Mouse (Mus musculus) C2C12 (cell line): ENCODE results near the gene Atg5. TPM values are rescaled to one million over a fixed set of nuclear protein-coding genes. Genes with fewer than 3 reads are reported as not detected.

Experiments used
- H3K27me3 ChIP-seq: one replicate; pipeline ENCODE4 v1.6.1; 2011; ENCODE audit not compliant: control insufficient read depth, insufficient read depth, insufficient read length
- H3K36me3 ChIP-seq: one replicate; pipeline ENCODE4 v1.6.1; 2011; ENCODE audit not compliant: control insufficient read depth, insufficient read depth
- H3K4me3 ChIP-seq: one replicate; pipeline ENCODE4 v1.5.1; 2011; ENCODE audit warnings: mild to moderate bottlenecking, control low read depth; ENCODE audit not compliant: poor library complexity, insufficient read depth, severe bottlenecking
- H3K79me2 ChIP-seq: one replicate; pipeline ENCODE4 v1.6.1; 2011; ENCODE audit not compliant: control insufficient read depth, insufficient read depth
- H3K79me3 ChIP-seq: one replicate; pipeline ENCODE4 v1.6.1; 2011; ENCODE audit warnings: low read depth, control low read depth
- H3ac ChIP-seq: one replicate; pipeline ENCODE3; 2011; ENCODE audit warnings: low read depth; ENCODE audit not compliant: control insufficient read depth, insufficient read length
- CEBPB ChIP-seq: IDR thresholded peaks from one replicate; pipeline ENCODE4 v1.6.1; 2011; ENCODE audit warnings: low read depth, mild to moderate bottlenecking, control low read depth, moderate library complexity
- CTCF ChIP-seq: IDR thresholded peaks from one replicate; pipeline ENCODE4 v1.5.1; 2011; ENCODE audit not compliant: control insufficient read depth, insufficient read depth, insufficient read length
- FOSL1 ChIP-seq: IDR thresholded peaks from one replicate; pipeline ENCODE4 v1.8.0; 2011; ENCODE audit warnings: mild to moderate bottlenecking, low read length; ENCODE audit not compliant: poor library complexity, insufficient read depth, severe bottlenecking
- MAX ChIP-seq: IDR thresholded peaks from one replicate; pipeline ENCODE4 v1.6.1; 2011; ENCODE audit warnings: mild to moderate bottlenecking, control low read depth
- MYOD1 ChIP-seq: IDR thresholded peaks from one replicate; pipeline ENCODE4 v1.6.1; 2011; ENCODE audit warnings: low read depth; ENCODE audit not compliant: control insufficient read depth, insufficient read length
- MYOG ChIP-seq: IDR thresholded peaks from one replicate; pipeline ENCODE4 v1.6.1; 2011; ENCODE audit not compliant: control insufficient read depth, insufficient read length; ENCODE audit errors: extremely low read depth
- USF1 ChIP-seq: IDR thresholded peaks from one replicate; pipeline ENCODE4 v1.6.1; 2011; ENCODE audit warnings: low read depth, mild to moderate bottlenecking, control low read depth, moderate library complexity
- polyA plus RNA-seq: library from polyadenylated mRNA; unstranded; fragments of >200 nt; fragmentation: generic; extraction: Trizol; gene quantifications from one replicate; pipeline ENCODE4 v1.2.1, GENCODE M21; 2012; ENCODE audit warnings: missing spikeins

Gene Atg5
- polyA plus RNA-seq, 1 experiment = 13.6 TPM

DNA sequence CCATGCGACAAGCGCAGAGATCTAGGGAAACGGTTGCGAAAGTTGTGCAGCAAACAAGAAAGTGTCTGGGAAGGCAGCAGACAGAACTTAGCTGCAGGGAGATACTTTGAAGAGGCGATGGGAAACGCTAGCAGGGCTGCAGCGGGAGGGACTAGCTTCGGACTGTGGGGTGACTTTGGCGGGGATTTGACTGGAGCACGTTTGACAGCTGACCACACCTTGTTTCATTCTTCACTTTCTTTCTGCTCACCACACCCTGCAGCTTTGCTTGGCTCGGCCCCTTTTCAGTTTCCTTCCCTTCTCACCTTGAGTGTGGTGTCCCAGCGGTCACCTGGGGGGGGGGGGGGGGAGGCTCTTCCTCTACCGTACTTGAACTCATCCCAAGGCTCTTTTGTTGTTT, 100.4 kb downstream of the Atg5 start:
- TF ChIP-seq CEBPB (no peak), MAX (no peak), MYOG (no peak), MYOD1 (no peak), CTCF (no peak)
- H3K79me3 ChIP-seq = no peaks in the 10 kb centered on the region
- H3K79me2 ChIP-seq = no peaks in the 10 kb centered on the region
- H3K4me3 ChIP-seq = no peak overlapping the region
- no peak overlapping the region for H3ac ChIP-seq
- no peaks in the 10 kb centered on the region for H3K27me3 ChIP-seq
- no peaks in the 10 kb centered on the region for H3K36me3 ChIP-seq

GRCm38 (mm10) chr10:44370666-44371065, 102.5 kb downstream of the Atg5 start:
- H3K27me3 ChIP-seq = no peaks in the 10 kb centered on the region
- no peaks in the 10 kb centered on the region for H3K36me3 ChIP-seq
- no peaks in the 10 kb centered on the region for H3K79me2 ChIP-seq
- no peak overlapping the region for H3ac ChIP-seq
- no peak for TF ChIP-seq FOSL1
- no peak for TF ChIP-seq CEBPB
- TF ChIP-seq MAX = no peak
- TF ChIP-seq CTCF = no peak
- no peak overlapping the region for H3K4me3 ChIP-seq
- no peaks in the 10 kb centered on the region for H3K79me3 ChIP-seq

DNA sequence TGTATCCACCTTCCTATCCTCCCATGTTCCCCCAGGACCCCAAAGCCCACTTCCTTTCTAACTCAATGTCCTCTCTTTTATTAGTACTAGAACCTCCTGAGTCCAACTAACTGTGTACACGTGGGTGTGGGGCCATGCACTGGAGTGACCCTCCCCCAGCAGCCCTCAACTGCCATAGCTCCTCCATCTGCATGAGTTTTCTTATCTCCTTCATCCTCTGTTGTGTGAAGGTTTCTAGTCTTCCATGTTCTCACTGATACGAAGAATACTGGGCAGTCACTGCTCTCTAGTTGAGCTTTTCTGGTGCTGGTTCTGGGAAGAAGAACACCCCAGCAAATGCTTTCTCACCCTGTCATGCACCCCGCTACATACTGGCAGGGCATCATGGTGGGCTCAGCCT, 104.1 kb downstream of the Atg5 start:
- no peak for TF ChIP-seq FOSL1
- no peak for TF ChIP-seq MYOG
- TF ChIP-seq CEBPB = no peak
- no peak for TF ChIP-seq MAX
- TF ChIP-seq MYOD1 = no peak
- TF ChIP-seq USF1 = no peak
- no peak for TF ChIP-seq CTCF
- Histone ChIP-seq H3K36me3 (no peaks in the 10 kb centered on the region), H3K4me3 (no peak overlapping the region), H3ac (no peak overlapping the region), H3K79me3 (no peaks in the 10 kb centered on the region), H3K79me2 (no peaks in the 10 kb centered on the region), H3K27me3 (no peaks in the 10 kb centered on the region)

GRCm38 (mm10) chr10:44374678-44375077, 106.5 kb downstream of the Atg5 start:
- H3K4me3 ChIP-seq = no peak overlapping the region
- H3K27me3 ChIP-seq = no peaks in the 10 kb centered on the region
- H3K79me2 ChIP-seq = no peaks in the 10 kb centered on the region
- no peaks in the 10 kb centered on the region for H3K79me3 ChIP-seq
- H3K36me3 ChIP-seq = no peaks in the 10 kb centered on the region
- H3ac ChIP-seq = no peak overlapping the region
- no peak for TF ChIP-seq MYOG
- TF ChIP-seq USF1 = no peak
- TF ChIP-seq FOSL1 = no peak
- no peak for TF ChIP-seq CEBPB
- TF ChIP-seq MYOD1 = no peak
- TF ChIP-seq CTCF = no peak
- TF ChIP-seq MAX = no peak

- Histone ChIP-seq H3K79me2 (no peaks in the 10 kb centered on the region), H3K27me3 (no peaks in the 10 kb centered on the region), H3K36me3 (no peaks in the 10 kb centered on the region), H3K79me3 (no peaks in the 10 kb centered on the region), H3K4me3 (no peak overlapping the region), H3ac (no peak overlapping the region)
- TF ChIP-seq CEBPB (no peak), MYOG (no peak), MAX (no peak)
Observed at GRCm38 (mm10) chr10:44375501-44375900, 107.3 kb downstream of the Atg5 start.

DNA sequence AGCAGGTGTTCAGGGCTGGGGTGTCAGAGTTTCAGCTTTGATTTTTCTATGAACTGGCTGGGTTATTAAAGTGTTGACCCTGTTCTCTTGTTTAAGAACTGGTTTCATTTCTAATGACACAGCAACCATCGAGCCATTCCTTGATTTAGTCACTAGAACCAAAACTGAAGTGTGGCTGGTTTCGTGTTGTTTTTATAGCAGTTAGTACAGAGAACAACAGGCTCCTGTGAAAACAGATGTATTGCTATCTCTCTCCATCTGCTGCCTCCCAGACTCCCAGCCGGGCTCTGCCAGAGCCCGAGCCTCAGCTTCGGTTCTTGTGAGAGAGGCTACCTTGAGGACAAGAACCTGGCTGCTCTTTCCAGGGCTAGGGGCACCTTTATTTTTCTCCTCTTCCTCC, 109.7 kb downstream of the Atg5 start:
- Histone ChIP-seq H3K4me3 (no peak overlapping the region), H3K36me3 (no peaks in the 10 kb centered on the region), H3K79me3 (no peaks in the 10 kb centered on the region), H3K27me3 (no peaks in the 10 kb centered on the region), H3ac (no peak overlapping the region), H3K79me2 (no peaks in the 10 kb centered on the region)
- TF ChIP-seq MYOD1 (no peak), CEBPB (no peak), USF1 (no peak), CTCF (no peak), MYOG (no peak), MAX (no peak), FOSL1 (no peak)
